Mouse (Mus musculus): ENCODE measurements around the gene Cyp2d26.

The Cyp2d26 gene

GRCm38 (mm10) chr15:82763631-82764420, 30.3 kb downstream of the Cyp2d26 start, which contains the start of gene Cyp2d40:
Gene Cyp2d40 (minus strand): TSS chr15:82764183.
- no peak for DNase-seq (ENCODE audit: low spot score)

- no peak for DNase-seq (ENCODE audit: low spot score)
Observed at GRCm38 (mm10) chr15:82748141-82748540, 46.0 kb downstream of the Cyp2d26 start.

- DNase-seq (ENCODE audit: low spot score): no peak
Observed at GRCm38 (mm10) chr15:82747516-82747915, 46.6 kb downstream of the Cyp2d26 start.
